Mouse (Mus musculus): Measurements from ENCODE around the gene Klhl22. TPM values are rescaled to one million over a fixed set of nuclear protein-coding genes. Genes with fewer than 3 reads are reported as not detected.
A peak's percentile ranks its signal among the peaks of the same experiment; 100 is the strongest.

Gene Klhl22
- polyA plus RNA-seq, 1 experiment from 2014 or later: 76.6 TPM

GRCm38 (mm10) chr16:17743279-17743678, 16.1 kb upstream of the Klhl22 start:
- Histone ChIP-seq H3K4me1 (ENCODE audit: control insufficient read depth, insufficient read depth, low read length) (peaks cover 3% of the 10 kb centered on the region; the same call in 1 of the 2 replicates), H3K9ac (replicated peaks; ENCODE audit: low read depth, low read length) (no peak overlapping the region)

GRCm38 (mm10) chr16:17744536-17744935, 14.9 kb upstream of the Klhl22 start:
- no peaks in the 10 kb centered on the region; the same call in 1 of the 2 replicates for H3K9me3 ChIP-seq (ENCODE audit: control insufficient read depth, low read depth, low read length)
- no peaks in the 10 kb centered on the region for H3K36me3 ChIP-seq (ENCODE audit: control insufficient read depth, insufficient read depth, low read length)
- no peak overlapping the region for H3K4me3 ChIP-seq (ENCODE audit: low read depth, low read length)
- no peak overlapping the region for H3K27ac ChIP-seq (ENCODE audit: low read length)
- H3K9ac ChIP-seq (replicated peaks; ENCODE audit: low read depth, low read length): no peak overlapping the region
- WGBS: 18% methylated on average over 1 of the region's 1 CpGs
- peaks cover 3% of the 10 kb centered on the region; the same call in 1 of the 2 replicates for H3K4me1 ChIP-seq (ENCODE audit: control insufficient read depth, insufficient read depth, low read length)
- no peak for ATAC-seq (ENCODE audit: insufficient number of reproducible peaks, insufficient read depth, low FRiP score, low read depth)
- H3K27me3 ChIP-seq (ENCODE audit: control insufficient read depth, insufficient read depth, low read length): no peaks in the 10 kb centered on the region
- no peak overlapping the region for H3K4me2 ChIP-seq (replicated peaks; ENCODE audit: low read depth, low read length)

More at GRCm38 (mm10) chr16:17743279-17743678, 16.1 kb upstream of the Klhl22 start:
- ATAC-seq (ENCODE audit: insufficient number of reproducible peaks, insufficient read depth, low FRiP score, low read depth): peak; percentile 69; the same call in 1 of the 2 replicates
- Histone ChIP-seq H3K4me2 (replicated peaks; ENCODE audit: low read depth, low read length) (no peak overlapping the region), H3K9me3 (ENCODE audit: control insufficient read depth, low read depth, low read length) (no peaks in the 10 kb centered on the region; the same call in 1 of the 2 replicates), H3K27me3 (ENCODE audit: control insufficient read depth, insufficient read depth, low read length) (no peaks in the 10 kb centered on the region), H3K27ac (ENCODE audit: low read length) (peak overlapping the region; percentile 53), H3K4me3 (ENCODE audit: low read depth, low read length) (no peak overlapping the region), H3K36me3 (ENCODE audit: control insufficient read depth, insufficient read depth, low read length) (no peaks in the 10 kb centered on the region)
- WGBS: 41% methylated on average over 4 of the region's 4 CpGs

- Histone ChIP-seq H3K36me3 (ENCODE audit: control insufficient read depth, insufficient read depth, low read length) (no peaks in the 10 kb centered on the region), H3K4me3 (ENCODE audit: low read depth, low read length) (no peak overlapping the region), H3K27me3 (ENCODE audit: control insufficient read depth, insufficient read depth, low read length) (no peaks in the 10 kb centered on the region), H3K4me1 (ENCODE audit: control insufficient read depth, insufficient read depth, low read length) (peaks cover 3% of the 10 kb centered on the region; the same call in 1 of the 2 replicates), H3K4me2 (replicated peaks; ENCODE audit: low read depth, low read length) (no peak overlapping the region), H3K27ac (ENCODE audit: low read length) (no peak overlapping the region), H3K9me3 (ENCODE audit: control insufficient read depth, low read depth, low read length) (no peaks in the 10 kb centered on the region; the same call in 1 of the 2 replicates), H3K9ac (replicated peaks; ENCODE audit: low read depth, low read length) (no peak overlapping the region)
- ATAC-seq (ENCODE audit: insufficient number of reproducible peaks, insufficient read depth, low FRiP score, low read depth): no peak
- 68% methylated on average over 2 of the region's 2 CpGs for WGBS
These were observed 14.4 kb upstream of the Klhl22 start for GRCm38 (mm10) chr16:17745067-17745466.

- Histone ChIP-seq H3K27ac (ENCODE audit: low read length) (peak overlapping the region; percentile 77), H3K36me3 (ENCODE audit: control insufficient read depth, insufficient read depth, low read length) (no peaks in the 10 kb centered on the region), H3K4me1 (ENCODE audit: control insufficient read depth, insufficient read depth, low read length) (peaks cover 6% of the 10 kb centered on the region; the same call in 1 of the 2 replicates), H3K27me3 (ENCODE audit: control insufficient read depth, insufficient read depth, low read length) (no peaks in the 10 kb centered on the region), H3K9ac (replicated peaks; ENCODE audit: low read depth, low read length) (no peak overlapping the region), H3K9me3 (ENCODE audit: control insufficient read depth, low read depth, low read length) (no peaks in the 10 kb centered on the region), H3K4me2 (replicated peaks; ENCODE audit: low read depth, low read length) (no peak overlapping the region), H3K4me3 (ENCODE audit: low read depth, low read length) (no peak overlapping the region)
- peak; percentile 78; the same call in 1 of the 2 replicates for ATAC-seq (ENCODE audit: insufficient number of reproducible peaks, insufficient read depth, low FRiP score, low read depth)
- 10% methylated on average over 3 of the region's 3 CpGs for WGBS
These were observed 6.4 kb upstream of the Klhl22 start for GRCm38 (mm10) chr16:17753001-17753400.

- Histone ChIP-seq H3K4me2 (replicated peaks; ENCODE audit: low read depth, low read length) (no peak overlapping the region), H3K27ac (ENCODE audit: low read length) (peak overlapping the region; percentile 77; the same call in 1 of the 2 replicates), H3K36me3 (ENCODE audit: control insufficient read depth, insufficient read depth, low read length) (no peaks in the 10 kb centered on the region), H3K4me3 (ENCODE audit: low read depth, low read length) (no peak overlapping the region), H3K9ac (replicated peaks; ENCODE audit: low read depth, low read length) (no peak overlapping the region), H3K27me3 (ENCODE audit: control insufficient read depth, insufficient read depth, low read length) (no peaks in the 10 kb centered on the region), H3K4me1 (ENCODE audit: control insufficient read depth, insufficient read depth, low read length) (peaks cover 6% of the 10 kb centered on the region; the same call in 1 of the 2 replicates), H3K9me3 (ENCODE audit: control insufficient read depth, low read depth, low read length) (no peaks in the 10 kb centered on the region)
- ATAC-seq (ENCODE audit: insufficient number of reproducible peaks, insufficient read depth, low FRiP score, low read depth): no peak
- 55% methylated on average over 1 of the region's 1 CpGs for WGBS
These were observed 5.7 kb upstream of the Klhl22 start for GRCm38 (mm10) chr16:17753686-17754085.

- Histone ChIP-seq H3K4me2 (replicated peaks; ENCODE audit: low read depth, low read length) (no peak overlapping the region), H3K27me3 (ENCODE audit: control insufficient read depth, insufficient read depth, low read length) (no peaks in the 10 kb centered on the region), H3K9me3 (ENCODE audit: control insufficient read depth, low read depth, low read length) (no peaks in the 10 kb centered on the region), H3K27ac (ENCODE audit: low read length) (no peak overlapping the region), H3K4me3 (ENCODE audit: low read depth, low read length) (no peak overlapping the region), H3K4me1 (ENCODE audit: control insufficient read depth, insufficient read depth, low read length) (peaks cover 17% of the 10 kb centered on the region), H3K36me3 (ENCODE audit: control insufficient read depth, insufficient read depth, low read length) (no peaks in the 10 kb centered on the region), H3K9ac (replicated peaks; ENCODE audit: low read depth, low read length) (no peak overlapping the region)
- ATAC-seq (ENCODE audit: insufficient number of reproducible peaks, insufficient read depth, low FRiP score, low read depth): no peak
- 93% methylated on average over 1 of the region's 1 CpGs for WGBS
These were observed 1.7 kb upstream of the Klhl22 start for GRCm38 (mm10) chr16:17757756-17758155.

- Histone ChIP-seq H3K27me3 (ENCODE audit: control insufficient read depth, insufficient read depth, low read length) (no peaks in the 10 kb centered on the region), H3K4me2 (replicated peaks; ENCODE audit: low read depth, low read length) (peak overlapping the region; percentile 80), H3K27ac (ENCODE audit: low read length) (peak overlapping the region; percentile 64; the same call in 1 of the 2 replicates), H3K4me1 (ENCODE audit: control insufficient read depth, insufficient read depth, low read length) (peaks cover 13% of the 10 kb centered on the region), H3K9ac (replicated peaks; ENCODE audit: low read depth, low read length) (no peak overlapping the region), H3K4me3 (ENCODE audit: low read depth, low read length) (peak overlapping the region; percentile 66), H3K9me3 (ENCODE audit: control insufficient read depth, low read depth, low read length) (no peaks in the 10 kb centered on the region), H3K36me3 (ENCODE audit: control insufficient read depth, insufficient read depth, low read length) (no peaks in the 10 kb centered on the region; the same call in 1 of the 2 replicates)
- no peak for ATAC-seq (ENCODE audit: insufficient number of reproducible peaks, insufficient read depth, low FRiP score, low read depth)
- 46% methylated on average over 9 of the region's 9 CpGs for WGBS
These were observed 516 bp upstream of the Klhl22 start for GRCm38 (mm10) chr16:17758902-17759301.

- peak overlapping the region; percentile 64 for H3K27ac ChIP-seq (ENCODE audit: low read length)
- peak overlapping the region; percentile 80 for H3K4me2 ChIP-seq (replicated peaks; ENCODE audit: low read depth, low read length)
- peaks cover 18% of the 10 kb centered on the region for H3K4me1 ChIP-seq (ENCODE audit: control insufficient read depth, insufficient read depth, low read length)
- WGBS: 1% methylated on average over 54 of the region's 54 CpGs
- peak overlapping the region; percentile 66 for H3K4me3 ChIP-seq (ENCODE audit: low read depth, low read length)
- peak overlapping the region; percentile 82 for H3K9ac ChIP-seq (replicated peaks; ENCODE audit: low read depth, low read length)
- no peaks in the 10 kb centered on the region for H3K9me3 ChIP-seq (ENCODE audit: control insufficient read depth, low read depth, low read length)
- peaks cover 8% of the 10 kb centered on the region for H3K36me3 ChIP-seq (ENCODE audit: control insufficient read depth, insufficient read depth, low read length)
- no peaks in the 10 kb centered on the region for H3K27me3 ChIP-seq (ENCODE audit: control insufficient read depth, insufficient read depth, low read length)
- ATAC-seq (ENCODE audit: insufficient number of reproducible peaks, insufficient read depth, low FRiP score, low read depth): peak; percentile 24
These were observed 449 bp downstream of the Klhl22 start for GRCm38 (mm10) chr16:17759813-17760321.

All from stomach, embryonic 14.5 days (tissue).